Mouse (Mus musculus) ovary, adult 2 months (tissue): ENCODE results near the gene Fbxl7. TPM values are rescaled to one million over a fixed set of nuclear protein-coding genes. Genes with fewer than 3 reads are reported as not detected.

ENCODE experiments used
- polyA plus RNA-seq: library from polyadenylated mRNA; depleted of rRNA; stranded (reverse); fragments of >200 nt; gene quantifications from 2 replicates; pipeline ENCODE4 v1.2.3, GENCODE M21; 2012; rRNA removed

The Fbxl7 gene
- 12.4 and 13.9 TPM in 2 replicates for polyA plus RNA-seq

DNA sequence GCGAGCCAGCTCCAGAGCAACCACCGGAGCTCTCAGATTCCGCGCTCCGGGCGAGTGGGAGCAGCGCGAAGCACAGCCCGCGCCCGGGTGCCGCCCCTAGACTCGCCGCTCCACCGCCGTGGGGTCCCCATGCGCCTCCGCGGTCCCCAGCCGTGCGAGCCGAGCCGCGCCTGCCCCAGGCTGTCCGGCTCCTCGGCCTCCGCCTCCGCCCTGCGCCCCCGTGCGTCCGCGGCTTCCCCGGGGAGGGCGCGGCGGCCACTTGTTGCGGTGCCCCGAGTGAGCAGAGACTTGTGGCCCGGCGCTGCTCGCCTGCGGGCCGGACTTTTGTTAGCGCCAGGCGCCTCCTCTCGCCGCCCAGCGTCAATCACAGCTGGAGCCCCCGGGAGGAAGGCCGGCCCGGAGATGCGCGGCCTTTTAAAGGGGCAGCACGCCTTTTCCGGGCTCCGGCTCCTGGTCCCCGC lies at the start of gene Fbxl7:
TSS of gene Fbxl7 (minus strand) at position 330 of the 461 bp plus-strand sequence.

